Mouse (Mus musculus): ENCODE data around the gene Ucp1. TPM values are rescaled to one million over a fixed set of nuclear protein-coding genes. Genes with fewer than 3 reads are reported as not detected.

Ucp1 gene
- polyA plus RNA-seq, 1 experiment from 2014 or later = not detected

GRCm38 (mm10) chr8:83342076-83342475 is 51.9 kb downstream of the Ucp1 start:
- Histone ChIP-seq H3K9ac (replicated peaks; ENCODE audit: low read depth, low read length) (no peak overlapping the region), H3K27me3 (ENCODE audit: control insufficient read depth, insufficient read depth, low read length) (no peaks in the 10 kb centered on the region), H3K9me3 (ENCODE audit: control insufficient read depth, low read depth, low read length) (no peaks in the 10 kb centered on the region), H3K36me3 (ENCODE audit: control insufficient read depth, insufficient read depth, low read length) (no peaks in the 10 kb centered on the region), H3K27ac (ENCODE audit: low read length) (no peak overlapping the region), H3K4me3 (ENCODE audit: low read depth, low read length) (no peak overlapping the region), H3K4me2 (replicated peaks; ENCODE audit: low read depth, low read length) (no peak overlapping the region), H3K4me1 (ENCODE audit: control insufficient read depth, insufficient read depth, low read length) (no peaks in the 10 kb centered on the region)
- 85% methylated on average over 3 of the region's 3 CpGs for WGBS
- ATAC-seq (ENCODE audit: insufficient number of reproducible peaks, insufficient read depth, low FRiP score, low read depth) = no peak

DNA sequence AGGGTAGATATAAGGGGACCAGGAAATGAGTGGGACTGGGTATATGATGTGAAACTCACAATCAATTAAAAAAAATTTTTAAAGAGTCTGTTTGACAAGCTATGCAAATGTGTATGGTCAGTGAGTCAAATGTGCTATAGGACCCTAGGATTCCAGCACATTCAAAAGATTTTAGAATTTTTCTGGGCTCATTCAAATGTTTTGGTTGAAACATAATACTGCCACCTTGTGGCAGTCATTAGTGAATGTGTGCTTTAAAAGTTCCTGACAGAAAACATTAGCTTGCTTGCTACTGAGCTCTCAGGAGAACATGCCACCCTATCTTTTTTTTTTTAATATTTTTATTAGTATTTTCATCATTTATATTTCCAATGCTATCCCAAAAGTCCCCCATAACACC is 52.5 kb downstream of the Ucp1 start:
- H3K4me2 ChIP-seq (replicated peaks; ENCODE audit: low read depth, low read length) = no peak overlapping the region
- ATAC-seq (ENCODE audit: insufficient number of reproducible peaks, insufficient read depth, low FRiP score, low read depth) = no peak
- no peaks in the 10 kb centered on the region for H3K36me3 ChIP-seq (ENCODE audit: control insufficient read depth, insufficient read depth, low read length)
- H3K27me3 ChIP-seq (ENCODE audit: control insufficient read depth, insufficient read depth, low read length) = no peaks in the 10 kb centered on the region
- H3K9ac ChIP-seq (replicated peaks; ENCODE audit: low read depth, low read length) = no peak overlapping the region
- no peak overlapping the region for H3K4me3 ChIP-seq (ENCODE audit: low read depth, low read length)
- H3K9me3 ChIP-seq (ENCODE audit: control insufficient read depth, low read depth, low read length) = no peaks in the 10 kb centered on the region
- no peak overlapping the region for H3K27ac ChIP-seq (ENCODE audit: low read length)
- no peaks in the 10 kb centered on the region for H3K4me1 ChIP-seq (ENCODE audit: control insufficient read depth, insufficient read depth, low read length)

Other genes with a start within 250 kb of the Ucp1 start
- 5.0 TPM in 2 replicates for gene Tbc1d9, start 125.0 kb upstream of the Ucp1 start, polyA plus RNA-seq (2014; fragmentation: Nextera tagmentation; extraction: Ambion mirVana)
- 5.6 and 5.7 TPM in 2 replicates for gene Gm10645, start 124.2 kb upstream of the Ucp1 start, polyA plus RNA-seq (2014; fragmentation: Nextera tagmentation; extraction: Ambion mirVana)
- 17.2 and 18.6 TPM in 2 replicates for gene Elmod2, start 42.1 kb downstream of the Ucp1 start, polyA plus RNA-seq (2014; fragmentation: Nextera tagmentation; extraction: Ambion mirVana)
- not detected in 2 replicates for gene Mgat4d, start 58.1 kb downstream of the Ucp1 start, polyA plus RNA-seq (2014; fragmentation: Nextera tagmentation; extraction: Ambion mirVana)
- gene Clgn, start 99.5 kb downstream of the Ucp1 start, polyA plus RNA-seq (2014; fragmentation: Nextera tagmentation; extraction: Ambion mirVana) = 0.33 and 0.84 TPM in 2 replicates
- gene Scoc, start 168.0 kb downstream of the Ucp1 start, polyA plus RNA-seq (2014; fragmentation: Nextera tagmentation; extraction: Ambion mirVana) = 123 and 132 TPM in 2 replicates
- not detected in 2 replicates for gene Olfr370, start 245.4 kb downstream of the Ucp1 start, polyA plus RNA-seq (2014; fragmentation: Nextera tagmentation; extraction: Ambion mirVana)